Mouse (Mus musculus) lung, postnatal 10 days (tissue): ENCODE results near the gene Gm5475.
A peak's percentile ranks its signal among the peaks of the same experiment; 100 is the strongest.
"Not testable (repeated sequence)": the region's sequence is repeated elsewhere in the genome, so short reads cannot be mapped to it uniquely, and the experiment has no call there.

Experiments
- DNase-seq: peaks from one replicate; pipeline ENCODE4 v3.0.0; 2021

Gene Gm5475

GRCm38 (mm10) chr15:100421758-100422197 is at the start of gene Gm5475:
Gm5475 (plus strand) TSS chr15:100422147.
- DNase-seq, result not testable (repeated sequence)

- peak; percentile 80 for DNase-seq
Observed at GRCm38 (mm10) chr15:100375066-100375465, 46.9 kb upstream of the Gm5475 start.

- DNase-seq, result not testable (repeated sequence)
Observed at GRCm38 (mm10) chr15:100377847-100378505, 44.0 kb upstream of the Gm5475 start.

- no peak for DNase-seq
Observed at GRCm38 (mm10) chr15:100379658-100380057, 42.3 kb upstream of the Gm5475 start.

GRCm38 (mm10) chr15:100380104-100380503 is 41.8 kb upstream of the Gm5475 start:
- DNase-seq, result no peak

- DNase-seq, result no peak
Observed at GRCm38 (mm10) chr15:100385705-100386104, 36.2 kb upstream of the Gm5475 start.

- no peak for DNase-seq
Observed at GRCm38 (mm10) chr15:100387544-100388223, 34.3 kb upstream of the Gm5475 start.

- no peak for DNase-seq
Observed at GRCm38 (mm10) chr15:100388224-100388835, 33.6 kb upstream of the Gm5475 start.

GRCm38 (mm10) chr15:100388886-100389285 is 33.1 kb upstream of the Gm5475 start:
- DNase-seq, result no peak

GRCm38 (mm10) chr15:100391066-100391465 is 30.9 kb upstream of the Gm5475 start:
- DNase-seq, result no peak

- no peak for DNase-seq
Observed at GRCm38 (mm10) chr15:100391599-100391998, 30.3 kb upstream of the Gm5475 start.

- DNase-seq, result no peak
Observed at GRCm38 (mm10) chr15:100393016-100393415, 28.9 kb upstream of the Gm5475 start.

- no peak for DNase-seq
Observed at GRCm38 (mm10) chr15:100395561-100395960, 26.4 kb upstream of the Gm5475 start.

GRCm38 (mm10) chr15:100400592-100401250 is 21.2 kb upstream of the Gm5475 start:
- no peak for DNase-seq

GRCm38 (mm10) chr15:100401811-100402210 is 20.1 kb upstream of the Gm5475 start:
- DNase-seq, result no peak

- DNase-seq, result no peak
Observed at GRCm38 (mm10) chr15:100402347-100402746, 19.6 kb upstream of the Gm5475 start.

GRCm38 (mm10) chr15:100402798-100403197 is 19.1 kb upstream of the Gm5475 start:
- no peak for DNase-seq

GRCm38 (mm10) chr15:100403318-100404000 is 18.5 kb upstream of the Gm5475 start:
- no peak for DNase-seq

GRCm38 (mm10) chr15:100406088-100406487 is 15.9 kb upstream of the Gm5475 start:
- DNase-seq, result no peak

- DNase-seq, result peak; percentile 52
Observed at GRCm38 (mm10) chr15:100410918-100411672, 10.9 kb upstream of the Gm5475 start.

- DNase-seq, result no peak
Observed at GRCm38 (mm10) chr15:100411731-100412130, 10.2 kb upstream of the Gm5475 start.

GRCm38 (mm10) chr15:100413306-100413705 is 8.6 kb upstream of the Gm5475 start:
- no peak for DNase-seq
